Mouse (Mus musculus) macrophage (primary cell): Measurements from ENCODE around the gene Crb3. TPM values are rescaled to one million over a fixed set of nuclear protein-coding genes. Genes with fewer than 3 reads are reported as not detected.

Experiments
- H3K27ac ChIP-seq: fragments of 350-480 bp; formaldehyde crosslinking; 2 replicates; pipeline ENCODE4 v1.9.0; 2021
- H3K36me3 ChIP-seq: fragments of 350-480 bp; formaldehyde crosslinking; 2 replicates; pipeline ENCODE4 v1.9.0; 2021; ENCODE audit errors: inconsistent target
- H3K4me3 ChIP-seq: fragments of 350-480 bp; formaldehyde crosslinking; 2 replicates; pipeline ENCODE4 v1.9.0; 2021; ENCODE audit errors: inconsistent target
- H3K79me2 ChIP-seq: fragments of 350-480 bp; formaldehyde crosslinking; 2 replicates; pipeline ENCODE4 v1.9.0; 2021; ENCODE audit errors: inconsistent target
- WGBS: methylation state at CpG from one replicate; pipeline ENCODE4 v1.1.7; 2026; ENCODE audit warnings: inconsistent platforms; ENCODE audit not compliant: missing documents; 5-methylcytosine and 5-hydroxymethylcytosine counted together
- polyA plus RNA-seq: library from polyadenylated mRNA; stranded (reverse); fragments of 250-400 nt; gene quantifications from 3 replicates; pipeline ENCODE4 v1.2.4, GENCODE M21; 2018; ENCODE audit warnings: inconsistent platforms
- total RNA-seq, 78 experiments: library from RNA; depleted of rRNA; stranded (reverse); fragments of 250-400 nt; gene quantifications; 1 replicate in 9 of 78; 2 replicates in 24 of 78; 3 replicates in 43 of 78; 4 replicates in 2 of 78; pipeline ENCODE4 v1.2.4; 2018; ENCODE audit warnings: inconsistent platforms in 56 of 78

The Crb3 gene
- not detected for total RNA-seq (2018; cell fraction: chromatin; rRNA removed)
- total RNA-seq (2018; cell fraction: cytosol; rRNA removed), result not detected
- not detected for total RNA-seq (2018; cell fraction: nucleus; rRNA removed)
- not detected in 3 replicates for polyA plus RNA-seq

GRCm38 (mm10) chr17:57058891-57059485 lies at the start of gene Crb3:
Gene Crb3, plus strand, starts transcription at chr17:57059105.
- no peak within 1 kb of the TSS for H3K27ac ChIP-seq
- WGBS, result 17% methylated on average over 18 of the region's 22 CpGs

GRCm38 (mm10) chr17:57010911-57011235 lies 48.0 kb upstream of the Crb3 start:
- H3K79me2 ChIP-seq, result peaks cover 20% of the 10 kb centered on the region
- H3K36me3 ChIP-seq, result peaks cover 20% of the 10 kb centered on the region

More at GRCm38 (mm10) chr17:57058891-57059485, at the start of gene Crb3:
- no peaks in the 10 kb centered on the region for H3K79me2 ChIP-seq
- no peaks in the 10 kb centered on the region for H3K36me3 ChIP-seq
- peak within 1 kb of the TSS; percentile 38 for H3K4me3 ChIP-seq

GRCm38 (mm10) chr17:57011236-57012141 lies 47.4 kb upstream of the Crb3 start, which contains the start of the genes Gtf2f1 and Gm17949:
Gene Gtf2f1, minus strand, starts transcription at chr17:57011288.
Gene Gm17949, plus strand, starts transcription at chr17:57011469.
- peak within 1 kb of the TSS; percentile 100 for H3K4me3 ChIP-seq
- H3K27ac ChIP-seq, result peak within 1 kb of the TSS; percentile 73
- H3K79me2 ChIP-seq, result peaks cover 20% of the 10 kb centered on the region
- H3K36me3 ChIP-seq, result peaks cover 14% of the 10 kb centered on the region
- WGBS, result 1% methylated on average over 51 of the region's 51 CpGs

More at GRCm38 (mm10) chr17:57010911-57011235, 48.0 kb upstream of the Crb3 start:
- Histone ChIP-seq H3K27ac (peak overlapping the region; percentile 73), H3K4me3 (peak overlapping the region; percentile 100)
- 4% methylated on average over 19 of the region's 19 CpGs for WGBS

- Histone ChIP-seq H3K4me3 (peak overlapping the region; percentile 100), H3K27ac (no peak overlapping the region), H3K79me2 (peaks cover 20% of the 10 kb centered on the region), H3K36me3 (peaks cover 6% of the 10 kb centered on the region)
- 86% methylated on average over 13 of the region's 13 CpGs for WGBS
Measured at GRCm38 (mm10) chr17:57012245-57012795, 46.6 kb upstream of the Crb3 start.

- H3K36me3 ChIP-seq, result peaks cover 35% of the 10 kb centered on the region
- H3K79me2 ChIP-seq, result no peaks in the 10 kb centered on the region; the same call in 1 of the 2 replicates
- WGBS, result 93% methylated on average over 2 of the region's 2 CpGs
- H3K27ac ChIP-seq, result no peak overlapping the region
- H3K4me3 ChIP-seq, result no peak overlapping the region
Measured at GRCm38 (mm10) chr17:57019693-57020092, 39.2 kb upstream of the Crb3 start.

GRCm38 (mm10) chr17:57020960-57021359 lies 37.9 kb upstream of the Crb3 start:
- Histone ChIP-seq H3K27ac (no peak overlapping the region), H3K4me3 (no peak overlapping the region), H3K36me3 (peaks cover 47% of the 10 kb centered on the region), H3K79me2 (peaks cover 3% of the 10 kb centered on the region; the same call in 1 of the 2 replicates)
- WGBS, result 92% methylated on average over 5 of the region's 5 CpGs

- Histone ChIP-seq H3K4me3 (no peak overlapping the region), H3K27ac (no peak overlapping the region), H3K36me3 (peaks cover 55% of the 10 kb centered on the region), H3K79me2 (peaks cover 49% of the 10 kb centered on the region)
- WGBS, result 93% methylated on average over 4 of the region's 4 CpGs
Measured at GRCm38 (mm10) chr17:57027471-57027870, 31.4 kb upstream of the Crb3 start.

- 40% methylated on average over 7 of the region's 8 CpGs for WGBS
- Histone ChIP-seq H3K79me2 (peaks cover 49% of the 10 kb centered on the region), H3K4me3 (peak overlapping the region; percentile 72), H3K27ac (0 out of 2 replicates have a peak overlapping the region, but pooled peaks have one; percentile 36), H3K36me3 (peaks cover 35% of the 10 kb centered on the region)
Measured at GRCm38 (mm10) chr17:57029691-57030090, 29.2 kb upstream of the Crb3 start.

GRCm38 (mm10) chr17:57030931-57031660 lies 27.8 kb upstream of the Crb3 start, which contains the start of gene Khsrp:
Gene Khsrp, minus strand, starts transcription at chr17:57031522.
- Histone ChIP-seq H3K27ac (peak within 1 kb of the TSS; percentile 85), H3K79me2 (peaks cover 46% of the 10 kb centered on the region), H3K4me3 (peak within 1 kb of the TSS; percentile 72), H3K36me3 (peaks cover 21% of the 10 kb centered on the region; the same call in 1 of the 2 replicates)
- 1% methylated on average over 50 of the region's 99 CpGs for WGBS

GRCm38 (mm10) chr17:57031661-57032420 lies 27.1 kb upstream of the Crb3 start:
- peak overlapping the region; percentile 36 for H3K4me3 ChIP-seq
- H3K36me3 ChIP-seq, result peaks cover 13% of the 10 kb centered on the region; the same call in 1 of the 2 replicates
- peak overlapping the region; percentile 85 for H3K27ac ChIP-seq
- WGBS, result under 1% methylated on average over 38 of the region's 38 CpGs
- H3K79me2 ChIP-seq, result peaks cover 40% of the 10 kb centered on the region

GRCm38 (mm10) chr17:57032854-57033253 lies 26.1 kb upstream of the Crb3 start:
- 98% methylated on average over 4 of the region's 4 CpGs for WGBS
- H3K36me3 ChIP-seq, result peaks cover 4% of the 10 kb centered on the region; the same call in 1 of the 2 replicates
- peak overlapping the region; percentile 85 for H3K27ac ChIP-seq
- no peak overlapping the region for H3K4me3 ChIP-seq
- peaks cover 30% of the 10 kb centered on the region for H3K79me2 ChIP-seq

GRCm38 (mm10) chr17:57038978-57039377 lies 19.9 kb upstream of the Crb3 start:
- no peak overlapping the region for H3K27ac ChIP-seq
- WGBS, result 56% methylated on average over 8 of the region's 8 CpGs
- no peaks in the 10 kb centered on the region for H3K36me3 ChIP-seq
- no peak overlapping the region for H3K4me3 ChIP-seq
- no peaks in the 10 kb centered on the region for H3K79me2 ChIP-seq

- Histone ChIP-seq H3K79me2 (no peaks in the 10 kb centered on the region), H3K36me3 (no peaks in the 10 kb centered on the region), H3K27ac (no peak within 1 kb of the TSS), H3K4me3 (no peak within 1 kb of the TSS)
- WGBS, result 82% methylated on average over 7 of the region's 8 CpGs
Measured at GRCm38 (mm10) chr17:57041554-57041953, 17.4 kb upstream of the Crb3 start, which contains the start of gene Slc25a41. Gene Slc25a41, minus strand, starts transcription at chr17:57041654.
